Mouse (Mus musculus): ENCODE data around the gene Milr1.
A peak's percentile ranks its signal among the peaks of the same experiment; 100 is the strongest.
"Not testable (repeated sequence)": the region's sequence is repeated elsewhere in the genome, so short reads cannot be mapped to it uniquely, and the experiment has no call there.

The Milr1 gene

DNA sequence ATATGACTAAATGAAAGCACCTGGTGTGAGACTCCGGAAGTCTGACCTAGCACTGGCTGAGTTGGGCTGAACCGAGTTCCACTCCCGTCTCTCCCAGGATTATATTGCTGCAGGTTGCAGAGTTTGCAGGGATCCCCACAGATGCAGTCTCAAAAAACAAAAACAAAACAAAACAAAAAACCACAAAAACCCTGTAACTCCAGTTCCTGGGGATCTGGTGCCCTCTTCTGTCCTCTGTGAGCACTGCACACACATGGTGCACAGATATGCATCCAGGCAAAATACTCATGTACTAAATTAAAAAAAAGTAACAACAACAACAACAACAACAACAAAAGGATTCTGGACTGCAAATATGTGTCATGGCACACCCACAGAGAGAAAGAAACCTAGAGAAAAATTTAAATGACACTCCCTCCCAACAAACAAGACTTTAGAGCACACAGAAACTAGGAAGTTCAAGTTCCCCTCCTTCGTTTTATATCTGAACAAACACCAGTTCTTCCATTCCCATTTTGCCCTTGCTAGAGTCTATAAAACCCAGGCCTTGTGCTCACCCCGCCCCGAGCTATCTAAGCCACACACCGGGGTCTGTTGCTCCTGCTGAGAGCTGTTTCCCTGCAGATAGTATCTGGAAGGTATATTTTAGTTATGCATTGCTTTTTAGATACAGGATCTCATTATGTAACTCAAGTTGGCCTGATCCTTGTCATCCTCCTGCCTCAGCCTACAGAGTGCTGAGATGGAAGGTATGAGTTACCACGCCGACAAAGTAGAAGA, 19.4 kb downstream of the Milr1 start:
- no peak for DNase-seq (ENCODE audit: inconsistent age in 2 of 2, low spot score in 1 of 2)

DNA sequence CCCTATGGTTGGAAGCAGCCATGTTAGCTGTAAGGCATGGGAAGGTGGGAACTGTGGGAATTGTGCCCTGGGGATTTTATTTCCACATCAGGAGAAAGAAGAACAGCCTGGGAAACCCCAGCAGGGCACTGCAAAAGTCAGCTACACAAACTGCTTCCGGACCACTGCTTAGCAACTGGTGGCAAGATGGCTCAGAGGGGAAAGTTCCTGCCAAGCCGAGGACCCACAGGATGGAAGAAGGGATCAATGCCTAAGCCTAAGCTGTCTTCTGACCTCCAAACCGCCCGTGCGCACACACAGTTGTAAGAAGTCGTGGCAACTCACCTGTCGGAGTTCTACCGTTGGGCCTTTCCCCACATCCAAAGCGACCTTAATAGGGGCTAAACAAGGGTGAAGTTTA, 22.0 kb downstream of the Milr1 start:
- DNase-seq (ENCODE audit: inconsistent age in 2 of 2, low spot score in 1 of 2), result no peak

DNA sequence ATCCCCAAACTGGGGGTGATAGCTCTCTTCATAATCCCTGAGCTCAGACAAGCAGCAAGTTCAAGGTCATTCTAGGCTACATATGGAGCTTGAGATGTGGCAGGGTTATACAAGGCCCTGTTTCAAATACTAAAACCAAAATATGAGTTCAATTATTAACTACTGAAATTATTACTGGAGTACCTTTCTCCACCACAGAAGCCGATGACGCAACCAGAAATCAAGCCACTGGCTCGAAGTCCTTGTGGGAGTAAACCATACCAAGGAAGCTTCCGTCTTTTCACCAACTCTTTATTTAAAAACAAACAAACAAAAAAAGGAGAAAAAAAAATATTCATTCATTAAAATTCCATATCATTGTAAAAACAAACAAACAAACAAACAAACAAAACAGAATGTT, 25.9 kb downstream of the Milr1 start:
- DNase-seq (ENCODE audit: inconsistent age in 2 of 2, low spot score in 1 of 2), result no peak

DNA sequence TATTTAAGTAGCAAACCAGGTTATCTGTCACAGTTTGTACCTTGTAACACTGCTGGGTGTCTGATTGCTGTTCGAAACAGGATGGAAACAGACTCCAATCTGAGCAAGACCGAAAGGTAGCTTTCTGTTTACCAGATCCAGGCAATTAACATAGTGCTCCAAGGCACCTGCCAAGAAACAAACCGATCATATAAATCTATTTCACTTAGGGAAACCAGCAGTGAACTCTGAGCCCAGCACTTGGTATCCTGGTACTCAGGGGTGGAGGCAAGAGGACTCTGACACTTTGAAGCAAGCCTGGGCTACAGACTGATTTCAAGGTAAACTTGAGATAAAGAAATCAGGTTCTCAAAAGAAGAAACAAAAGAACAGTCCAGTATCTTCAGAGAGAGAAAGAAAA, 26.4 kb downstream of the Milr1 start:
- no peak for DNase-seq (ENCODE audit: inconsistent age in 2 of 2, low spot score in 1 of 2)

DNA sequence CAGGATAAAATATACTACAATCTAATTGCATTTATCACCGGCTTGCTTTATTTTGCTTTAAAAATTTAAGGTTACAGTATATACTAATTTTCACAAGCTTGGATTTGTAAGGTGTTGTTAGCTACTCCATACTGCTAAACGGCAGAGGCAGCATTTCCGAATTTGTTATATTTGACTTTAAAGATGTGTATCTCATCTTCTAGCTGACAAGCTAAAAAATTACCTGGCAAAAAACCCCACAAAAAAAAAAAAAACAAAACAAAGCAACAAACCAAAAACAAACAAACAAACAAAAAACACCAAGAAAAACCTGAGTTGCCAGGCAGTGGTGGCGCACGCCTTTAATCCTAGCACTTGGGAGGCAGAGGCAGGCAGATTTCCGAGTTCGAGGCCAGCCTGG, 27.1 kb downstream of the Milr1 start:
- DNase-seq (ENCODE audit: inconsistent age in 2 of 2, low spot score in 1 of 2), result no peak

DNA sequence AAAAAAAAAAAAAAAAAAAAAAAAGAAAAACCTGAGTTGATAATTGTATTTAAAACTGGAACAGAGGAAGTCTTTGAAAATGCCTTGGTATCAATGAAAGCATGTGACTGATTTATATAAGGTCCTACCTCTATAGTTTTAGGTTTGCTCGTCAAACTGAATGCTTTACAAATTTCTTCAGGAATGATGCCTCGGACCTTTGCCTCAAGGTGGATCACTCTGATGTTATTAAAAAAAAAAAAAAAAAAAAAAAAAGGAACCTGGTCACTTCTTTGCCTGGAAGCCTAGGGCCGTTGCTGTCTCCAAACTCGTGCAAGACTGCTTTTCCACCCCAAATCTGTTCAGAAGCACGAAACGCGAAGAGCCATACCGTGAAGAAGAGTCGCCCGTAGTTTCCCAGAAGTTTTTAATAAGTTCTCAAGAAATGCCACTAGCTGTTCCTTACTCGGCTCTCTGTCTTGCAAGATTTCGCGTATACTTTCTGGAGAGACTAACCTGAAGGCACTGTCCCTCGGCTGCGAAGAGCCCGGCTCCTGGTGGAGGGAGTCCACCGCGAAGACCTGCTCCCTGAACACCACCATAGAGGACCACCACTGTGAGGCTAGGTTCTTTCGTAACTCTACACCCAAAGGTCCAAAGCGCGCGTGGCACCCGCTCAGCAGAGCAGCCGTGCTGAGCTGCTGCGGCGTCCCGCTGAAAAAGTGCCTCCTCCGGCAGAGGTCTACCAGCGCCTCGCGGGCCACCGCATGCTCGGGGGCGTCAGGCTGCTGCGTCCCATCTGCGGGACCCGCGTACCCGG, 27.8 kb downstream of the Milr1 start:
- no peak for DNase-seq (ENCODE audit: inconsistent age in 2 of 2, low spot score in 1 of 2)

DNA sequence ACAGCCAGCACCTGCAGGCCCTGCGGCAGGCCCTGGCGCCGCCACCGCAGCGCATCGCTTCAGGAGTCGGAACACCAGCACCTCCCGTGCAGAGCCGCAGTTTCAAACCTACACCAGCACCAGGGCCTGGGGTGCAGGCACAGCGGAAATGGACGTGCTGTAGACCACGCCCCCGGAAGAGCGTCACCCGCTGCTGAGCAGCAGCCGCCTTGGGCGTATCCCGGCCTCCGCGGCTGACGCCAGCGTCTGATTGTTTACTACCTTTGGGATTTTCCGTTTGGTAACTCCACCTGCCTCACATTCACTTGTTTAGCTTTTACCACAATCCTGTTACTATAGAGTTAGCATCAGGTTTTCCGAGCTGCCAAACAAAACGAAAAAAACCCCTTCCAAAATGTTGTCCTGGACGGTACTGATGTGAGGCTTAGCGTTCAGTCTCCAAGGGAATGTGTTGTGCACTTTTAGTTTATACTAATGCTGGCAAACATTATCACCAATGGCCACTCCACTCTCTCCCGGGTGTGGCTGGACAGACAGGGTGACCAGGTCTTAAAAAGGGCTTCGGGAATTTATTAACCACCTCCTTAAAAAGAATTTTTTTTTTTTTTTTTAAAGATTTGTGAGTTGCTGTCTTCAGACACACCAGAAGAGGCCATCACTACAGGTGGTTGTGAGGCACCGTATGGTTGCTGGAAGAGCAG, 28.5 kb downstream of the Milr1 start, which contains the start of gene Polg2:
Gene Polg2 (minus strand): TSS at position 150 of the 701 bp plus-strand sequence.
- peak; percentile 95 to 98 for DNase-seq (ENCODE audit: inconsistent age in 2 of 2, low spot score in 1 of 2)

DNA sequence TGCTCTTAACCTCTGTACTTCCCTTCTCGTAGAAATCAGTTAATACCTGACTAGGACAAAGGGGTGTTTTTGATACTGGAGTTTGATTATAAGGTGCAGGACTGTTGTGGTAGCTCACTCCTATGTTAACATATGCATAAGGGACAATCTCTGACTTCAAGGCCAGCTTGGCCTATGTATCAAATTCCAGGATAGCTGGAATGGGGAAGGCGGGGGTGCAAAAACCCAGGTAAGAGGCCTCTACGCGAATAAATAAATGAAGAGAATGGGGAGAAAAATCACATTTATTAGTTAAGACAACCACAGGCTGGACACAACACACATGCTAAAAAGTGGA, 29.0 kb downstream of the Milr1 start:
- DNase-seq (ENCODE audit: inconsistent age in 2 of 2, low spot score in 1 of 2), result peak in 1 of 2 experiments; percentile 70

DNA sequence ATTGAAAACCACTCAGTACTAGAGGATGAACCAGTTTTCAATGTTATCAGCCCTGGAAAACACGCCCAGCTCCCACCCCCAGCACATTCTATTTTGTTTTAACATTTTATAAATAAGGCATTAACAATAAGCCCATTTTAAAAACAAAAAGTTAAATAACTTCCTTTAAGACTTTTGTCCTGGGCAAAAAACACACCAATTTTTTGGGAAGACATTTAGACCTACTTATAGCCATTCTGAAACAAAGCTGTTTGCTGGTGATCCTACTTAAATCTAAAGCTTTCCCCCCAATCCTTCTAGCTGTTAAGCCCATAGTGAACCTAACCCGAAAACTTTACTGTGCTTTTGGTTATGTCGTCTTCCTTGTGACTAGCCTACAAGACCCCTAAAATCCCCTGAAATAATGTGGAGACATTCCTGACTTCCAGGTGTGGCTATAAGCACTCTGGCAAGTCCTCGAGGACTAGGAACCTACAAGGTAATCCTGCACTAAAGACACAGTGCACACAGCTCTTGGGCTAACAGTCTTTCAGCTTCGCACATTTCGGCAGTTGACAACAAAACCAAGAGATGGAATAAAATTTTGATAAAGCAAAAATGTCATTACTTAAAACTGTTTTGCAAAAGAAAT, 29.7 kb downstream of the Milr1 start:
- peak in 1 of 2 experiments; percentile 55 for DNase-seq (ENCODE audit: inconsistent age in 2 of 2, low spot score in 1 of 2)

DNA sequence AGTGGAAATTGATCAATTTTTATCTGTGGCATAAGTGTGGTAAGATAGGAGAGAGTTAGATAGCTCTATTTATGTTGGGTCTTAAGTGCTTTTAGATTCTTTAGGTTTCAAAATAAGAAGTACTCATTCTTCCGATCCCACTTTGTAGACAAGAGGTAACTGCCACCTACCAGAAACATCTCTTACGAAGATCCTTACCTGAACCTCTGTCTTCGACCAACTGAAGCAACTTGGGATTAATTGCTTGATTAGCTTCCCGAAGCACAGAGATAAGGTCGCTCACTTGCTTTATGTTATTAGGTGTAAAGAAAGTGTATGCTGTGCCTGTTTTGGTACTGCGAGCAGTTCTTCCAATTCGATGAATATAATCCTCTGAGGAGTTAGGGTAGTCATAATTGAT, 31.2 kb downstream of the Milr1 start:
- not testable (repeated sequence) for DNase-seq (ENCODE audit: inconsistent age in 2 of 2, low spot score in 1 of 2)

DNA sequence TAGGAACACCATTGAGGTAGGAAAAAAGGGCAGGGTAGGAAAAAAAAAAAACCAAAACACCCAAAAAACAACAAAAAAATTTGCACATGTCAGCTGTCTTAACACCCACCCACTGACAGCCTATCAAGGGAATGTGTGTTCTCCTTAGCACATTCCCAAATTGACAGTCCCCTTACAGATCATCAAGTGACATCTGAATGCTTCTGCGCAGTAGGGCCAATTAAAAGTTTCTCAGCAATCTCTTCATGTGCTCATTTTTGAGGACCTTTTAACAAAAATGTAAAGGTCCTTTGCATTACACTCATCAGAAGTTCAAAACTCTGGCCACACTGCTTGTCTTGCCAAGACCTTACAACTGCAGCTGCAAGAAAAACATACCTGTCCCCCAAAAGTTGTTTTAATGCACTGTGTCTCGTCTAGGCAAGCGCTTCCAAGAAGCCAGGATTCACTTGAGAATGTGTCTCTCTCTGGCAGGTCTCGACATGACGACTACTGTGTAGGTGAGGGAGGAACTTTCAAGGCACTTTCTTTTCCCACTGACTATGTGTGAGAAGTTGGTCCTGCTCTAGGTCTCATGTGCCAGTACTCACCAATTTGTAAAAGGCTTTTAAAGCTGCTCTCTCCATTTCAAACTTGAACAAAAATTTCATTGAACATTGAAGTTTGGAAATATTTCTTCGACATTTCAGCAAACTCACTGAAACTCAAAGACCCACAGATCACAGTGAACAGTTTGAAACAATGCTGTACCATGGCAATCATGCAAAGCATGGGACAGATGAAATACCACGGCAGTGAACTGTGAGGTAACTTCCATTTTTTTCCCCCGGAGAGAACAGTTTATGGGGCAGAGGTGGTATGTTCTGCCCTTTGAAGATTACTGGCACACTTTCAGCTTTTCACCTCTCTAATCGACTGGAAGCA, 32.1 kb downstream of the Milr1 start:
- DNase-seq (ENCODE audit: inconsistent age in 2 of 2, low spot score in 1 of 2), result no peak

DNA sequence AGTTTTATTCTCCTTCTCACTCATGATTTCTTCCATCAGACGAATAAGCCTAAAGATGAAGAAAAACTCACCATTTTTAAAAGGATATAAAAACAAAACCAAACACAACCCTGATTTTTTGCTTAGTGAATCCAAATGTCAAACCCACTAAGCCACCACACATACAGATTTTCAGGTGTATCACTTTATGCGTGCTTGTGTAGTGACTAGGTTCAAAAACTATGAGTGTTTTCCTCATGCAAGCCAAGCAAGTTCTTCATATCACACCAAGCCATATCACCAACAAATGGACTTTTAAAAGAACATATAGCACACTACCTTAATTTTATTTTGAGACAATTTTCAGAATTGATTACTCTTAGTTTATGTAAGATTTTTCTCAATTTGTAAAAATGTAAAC, 33.5 kb downstream of the Milr1 start:
- no peak for DNase-seq (ENCODE audit: inconsistent age in 2 of 2, low spot score in 1 of 2)

DNA sequence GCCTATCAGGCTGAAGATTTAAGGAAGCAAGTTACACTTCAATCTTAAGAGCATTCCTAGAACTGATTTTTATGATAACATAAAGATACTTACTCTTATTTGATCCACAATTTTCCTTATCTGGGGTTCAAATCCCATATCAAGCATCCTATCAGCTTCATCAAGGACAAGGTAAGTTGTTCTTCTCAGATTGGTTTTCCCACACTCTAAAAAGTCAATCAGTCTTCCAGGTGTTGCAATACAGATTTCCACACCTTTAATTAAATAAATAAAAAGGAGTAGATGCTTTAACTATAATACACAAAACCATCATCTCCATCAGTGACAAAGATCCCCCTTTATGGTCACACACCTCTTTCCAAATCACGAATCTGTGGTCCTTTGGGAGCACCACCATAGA, 34.0 kb downstream of the Milr1 start:
- DNase-seq (ENCODE audit: inconsistent age in 2 of 2, low spot score in 1 of 2), result no peak

DNA sequence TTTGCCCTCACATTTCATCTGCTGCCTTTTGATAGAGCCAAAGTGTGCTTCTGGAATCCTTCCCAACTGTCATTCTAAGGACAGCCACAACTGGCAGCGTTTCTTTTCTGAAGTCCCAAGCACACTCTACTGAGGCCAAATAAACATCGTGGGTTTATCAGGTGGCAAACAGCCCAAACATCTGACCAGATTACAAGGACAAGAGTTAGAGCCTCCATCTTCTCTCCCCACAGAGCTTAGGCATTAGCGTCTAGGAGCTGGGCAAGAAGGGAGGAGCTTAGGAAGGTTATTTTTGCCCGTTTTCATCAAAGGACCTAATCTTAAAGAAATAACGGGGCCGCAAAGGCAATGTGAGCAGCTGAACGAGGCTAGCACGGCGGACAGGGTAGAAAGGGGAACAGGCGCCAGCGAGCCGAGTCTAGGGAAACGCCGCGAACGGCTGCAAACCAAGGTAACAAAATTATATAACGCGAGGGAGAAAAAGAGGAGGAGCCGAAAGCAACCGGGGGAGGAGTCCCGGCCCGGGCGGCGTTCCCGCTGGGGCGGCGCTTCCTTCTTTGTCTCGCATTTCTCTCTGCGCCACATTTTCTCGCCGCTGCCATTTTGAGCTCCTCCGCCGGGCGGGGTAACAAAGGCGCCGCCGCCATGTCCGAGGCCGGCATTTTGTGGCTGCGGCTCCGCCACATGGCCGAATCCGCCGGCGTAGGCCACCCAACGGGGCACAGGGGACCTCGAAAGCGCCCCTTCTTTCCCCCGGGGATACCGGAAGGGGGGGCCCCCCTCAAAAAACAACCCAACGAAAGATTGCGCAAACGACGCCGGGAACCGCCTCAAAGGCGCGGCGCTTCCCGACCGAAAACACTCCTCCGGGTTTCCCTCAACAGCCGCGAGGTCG, 36.4 kb downstream of the Milr1 start:
- DNase-seq (ENCODE audit: inconsistent age in 2 of 2, low spot score in 1 of 2), result peak; percentile 94 to 98

DNA sequence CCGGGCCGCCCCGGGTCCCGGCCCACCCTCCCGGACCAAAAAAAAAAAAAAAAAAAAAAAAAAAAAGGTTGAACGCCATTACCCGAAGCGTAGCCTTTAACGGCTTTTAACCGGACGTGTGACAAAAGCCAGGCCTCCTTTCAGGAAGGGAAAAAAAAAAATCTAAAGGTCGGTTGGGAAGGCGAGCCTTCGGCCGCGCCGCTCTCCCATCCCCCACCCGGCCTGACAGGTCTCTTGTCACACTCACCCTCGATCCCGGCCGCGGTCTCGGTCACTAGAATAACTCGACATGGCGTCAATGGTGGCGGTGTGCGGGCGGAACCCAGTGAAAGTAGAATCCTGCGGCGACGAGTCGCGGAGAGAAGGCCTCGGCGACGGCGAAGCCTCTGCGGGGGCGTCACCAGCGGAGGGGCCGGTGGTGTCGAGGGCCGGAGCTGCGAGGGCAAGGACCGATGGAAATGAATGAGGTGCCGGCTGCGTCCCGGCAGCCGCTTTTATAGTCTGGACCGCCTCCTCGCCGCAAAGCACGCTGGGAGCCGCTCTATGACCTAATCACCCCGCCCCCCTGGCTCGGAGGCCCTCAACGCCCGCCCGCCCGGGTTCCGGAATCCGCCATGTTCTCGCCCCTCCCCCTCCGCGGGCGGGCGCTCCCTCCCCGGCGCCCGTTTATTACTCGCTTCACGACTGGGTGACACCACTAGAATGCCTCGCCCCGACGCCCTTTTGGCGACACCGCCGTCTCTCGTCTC, 37.2 kb downstream of the Milr1 start:
- peak; percentile 99 to 100 for DNase-seq (ENCODE audit: inconsistent age in 2 of 2, low spot score in 1 of 2)

DNA sequence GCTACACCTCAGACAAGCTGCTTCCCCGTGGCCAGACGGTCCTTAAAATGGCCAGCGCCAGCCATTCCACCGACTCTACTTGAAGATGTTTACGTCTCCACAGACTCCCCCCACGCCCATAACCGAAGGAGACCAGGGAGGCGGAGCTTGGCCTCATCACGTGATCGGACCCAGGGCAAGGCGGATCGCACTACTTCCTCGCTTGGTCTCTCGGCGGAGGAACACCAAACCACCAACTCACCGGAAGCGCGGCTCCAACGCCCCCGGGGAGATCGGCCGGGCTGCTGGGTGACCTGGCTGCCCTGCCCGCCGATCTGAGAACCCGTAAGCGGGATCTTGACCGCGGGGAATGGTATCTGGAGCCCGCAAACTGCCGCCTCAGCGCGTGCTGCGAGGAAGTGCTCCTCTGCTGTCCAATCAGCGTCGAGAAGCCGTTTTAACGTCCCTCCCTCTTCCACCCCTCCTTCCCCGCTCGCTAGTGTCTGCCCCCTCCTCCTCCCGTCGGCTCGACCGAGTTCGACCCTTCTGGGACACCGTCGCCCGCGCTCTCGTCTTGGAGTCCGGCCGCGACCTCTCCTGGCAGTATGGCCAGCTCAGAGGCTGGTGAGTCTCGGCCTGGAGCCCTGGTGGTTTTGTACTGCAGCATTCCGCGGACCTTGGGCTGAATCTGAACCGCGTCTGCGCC, 37.9 kb downstream of the Milr1 start, which contains the start of the genes Ddx5 and Cep95:
Gene Ddx5 (minus strand): TSS at position 411 of the 685 bp plus-strand sequence.
Gene Cep95 (plus strand): TSS at position 478 of the 685 bp plus-strand sequence.
- peak in 1 of 2 experiments; percentile 99 for DNase-seq (ENCODE audit: inconsistent age in 2 of 2, low spot score in 1 of 2)

DNA sequence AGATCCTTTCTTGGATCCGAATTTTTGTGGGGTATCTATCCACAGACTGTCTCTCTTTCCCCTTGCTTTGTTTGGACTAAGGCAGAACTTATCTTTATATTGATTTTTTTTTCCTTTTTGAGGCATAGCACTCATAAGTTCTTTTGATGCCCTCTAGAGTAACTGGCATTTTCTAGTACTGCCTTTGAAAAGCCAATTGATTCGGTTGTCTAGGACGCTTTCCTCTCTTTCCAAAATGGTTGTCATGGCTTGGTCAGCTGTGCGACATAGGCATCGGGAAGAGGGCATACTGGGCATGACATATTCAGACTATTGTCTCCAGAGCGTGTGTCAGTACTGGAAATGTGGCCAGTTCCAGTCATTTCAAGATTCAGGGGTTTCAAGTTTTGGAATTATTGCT, 38.6 kb downstream of the Milr1 start:
- DNase-seq (ENCODE audit: inconsistent age in 2 of 2, low spot score in 1 of 2), result peak; percentile 26 to 70

DNA sequence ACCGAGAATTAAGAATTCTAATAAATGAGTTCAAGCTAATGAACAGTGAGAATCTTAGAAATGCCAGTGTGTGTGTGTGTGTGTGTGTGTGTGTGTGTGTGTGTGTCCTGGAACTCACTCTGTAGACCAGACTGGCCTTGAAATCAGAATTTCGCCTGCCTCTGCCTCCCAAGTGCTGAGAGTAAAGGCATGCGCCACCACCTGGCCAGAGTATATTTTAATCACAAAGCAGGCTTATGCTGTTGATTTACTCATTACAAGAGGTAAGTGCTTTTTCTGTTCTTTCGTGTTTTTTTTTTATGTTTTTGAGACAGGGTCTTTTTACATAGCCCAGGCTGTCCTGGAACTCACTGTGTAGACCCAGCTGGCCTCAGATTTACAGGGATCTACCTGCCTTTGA, 42.8 kb downstream of the Milr1 start:
- DNase-seq (ENCODE audit: inconsistent age in 2 of 2, low spot score in 1 of 2), result no peak
